Mouse (Mus musculus): ENCODE results near the gene Pabpc4l. TPM values are rescaled to one million over a fixed set of nuclear protein-coding genes. Genes with fewer than 3 reads are reported as not detected.
"Not testable (repeated sequence)": the region's sequence is repeated elsewhere in the genome, so short reads cannot be mapped to it uniquely, and the experiment has no call there.

Pabpc4l gene
- total RNA-seq (2017): not detected in 3 replicates

DNA sequence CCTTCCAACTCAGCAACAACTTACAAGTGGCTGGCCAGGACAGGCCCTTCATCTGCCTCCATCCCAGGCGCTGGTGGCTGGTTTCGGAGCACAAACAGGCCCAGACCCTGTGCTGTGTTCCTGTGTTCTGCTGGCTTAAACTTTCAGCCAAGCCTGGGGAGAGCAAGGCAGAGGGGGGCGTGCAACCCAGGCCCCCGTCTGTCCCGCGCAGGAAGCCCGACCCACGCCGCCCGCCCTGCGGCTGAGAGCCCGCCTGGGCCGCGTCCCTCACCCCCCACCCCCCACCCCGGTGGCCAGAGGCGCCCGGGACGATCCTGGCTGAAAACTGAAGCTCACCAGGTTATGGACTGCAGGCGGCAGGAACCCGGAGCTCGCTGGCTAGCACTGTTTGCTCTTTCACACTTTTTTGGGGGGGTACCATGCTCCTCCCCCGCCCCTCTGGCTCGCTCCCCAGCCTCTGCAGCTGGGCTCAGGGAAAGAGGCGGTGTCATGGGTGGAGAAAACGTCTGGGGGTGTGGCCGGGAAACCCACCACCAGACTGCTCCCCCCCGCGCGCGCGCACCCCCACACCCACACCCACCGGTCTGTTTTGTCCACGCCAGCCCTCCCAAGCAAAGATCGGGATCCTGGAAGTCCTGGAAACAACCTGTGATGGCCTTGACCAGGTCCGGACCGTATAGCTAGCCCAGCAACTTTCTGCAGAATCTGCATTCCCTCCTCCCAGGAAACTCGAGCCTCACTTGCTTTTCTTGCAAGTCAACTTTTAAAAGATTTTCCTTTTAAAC, at the start of gene Pabpc4l:
Pabpc4l (minus strand) TSS at position 739 of the 785 bp plus-strand sequence.
- no peak for ATAC-seq (replicated peaks; ENCODE audit: insufficient number of reproducible peaks, low FRiP score, low TSS enrichment, poor library complexity, severe bottlenecking)

DNA sequence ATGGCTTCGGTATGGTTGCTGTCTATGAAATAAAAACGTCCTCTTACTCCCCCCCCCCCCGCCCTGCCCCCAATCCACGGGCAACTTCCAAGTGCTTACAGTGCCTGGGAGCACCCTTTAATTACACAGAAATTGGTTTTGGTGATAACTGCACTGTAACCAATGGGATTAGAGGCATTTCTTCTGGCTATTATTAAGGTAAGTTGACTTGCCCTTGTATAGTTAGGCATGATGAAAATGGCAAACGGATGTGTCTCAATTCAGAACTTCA, 42.9 kb upstream of the Pabpc4l start:
- ATAC-seq (replicated peaks; ENCODE audit: insufficient number of reproducible peaks, low FRiP score, low TSS enrichment, poor library complexity, severe bottlenecking): no peak

DNA sequence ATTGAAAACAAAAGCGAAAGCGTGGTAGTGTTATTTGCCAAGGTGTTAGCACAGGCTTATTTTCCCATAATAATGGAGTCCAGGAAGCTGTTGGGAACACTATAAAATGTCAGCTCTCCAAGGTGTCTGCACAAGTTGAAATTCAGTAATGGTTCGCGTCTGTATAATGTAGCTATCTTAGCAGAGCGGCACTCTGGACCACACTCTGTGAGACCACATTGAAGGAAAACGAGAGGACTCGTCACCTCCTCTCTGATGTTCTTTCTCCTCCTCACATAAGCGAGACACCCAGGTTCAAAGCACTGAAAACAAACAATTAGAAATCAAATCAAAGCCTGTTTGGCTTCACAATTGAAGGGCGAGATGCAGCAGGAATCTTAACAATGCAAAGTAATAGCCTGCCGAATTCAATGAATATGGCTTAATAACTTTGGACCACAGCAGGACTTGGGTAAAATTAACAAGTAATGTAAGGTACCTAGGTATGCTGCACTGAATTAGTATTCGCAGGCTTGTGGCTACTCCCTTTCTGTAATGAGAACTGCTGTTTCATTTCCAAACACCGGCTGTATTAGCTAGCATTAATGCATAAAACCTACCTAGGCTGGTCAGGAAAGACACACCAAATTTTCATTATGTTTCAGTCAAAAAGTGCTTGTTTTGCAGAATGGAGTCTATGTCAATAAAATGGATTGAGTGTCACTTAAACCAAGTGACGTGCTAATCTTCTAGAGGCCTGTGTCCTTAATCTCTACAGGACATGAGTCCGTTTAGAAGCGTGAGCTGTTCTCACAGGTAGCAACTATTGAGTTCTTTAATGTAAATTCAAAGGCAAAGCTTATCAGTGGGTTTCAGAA, 42.3 kb upstream of the Pabpc4l start:
- ATAC-seq (replicated peaks; ENCODE audit: insufficient number of reproducible peaks, low FRiP score, low TSS enrichment, poor library complexity, severe bottlenecking): no peak

DNA sequence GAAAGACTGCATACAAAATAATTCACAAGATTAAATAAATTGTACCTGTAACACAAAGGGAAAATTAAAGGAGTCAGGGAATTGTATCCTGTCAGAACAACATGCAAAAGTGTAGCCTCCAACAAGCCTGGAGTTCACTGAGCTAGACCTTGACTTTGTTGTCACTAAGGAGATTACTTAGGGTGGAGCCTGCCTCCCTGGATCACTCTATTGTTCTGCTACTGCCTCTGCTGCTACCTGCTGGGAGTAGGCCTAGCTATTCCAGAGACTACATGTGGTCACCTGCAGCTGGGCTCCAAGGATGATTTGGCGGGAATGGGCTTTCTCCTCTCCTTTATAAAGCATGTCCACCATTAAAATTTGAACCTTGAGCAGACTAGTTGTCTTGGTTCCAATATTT, 38.1 kb upstream of the Pabpc4l start:
- ATAC-seq (replicated peaks; ENCODE audit: insufficient number of reproducible peaks, low FRiP score, low TSS enrichment, poor library complexity, severe bottlenecking): not testable (repeated sequence)

DNA sequence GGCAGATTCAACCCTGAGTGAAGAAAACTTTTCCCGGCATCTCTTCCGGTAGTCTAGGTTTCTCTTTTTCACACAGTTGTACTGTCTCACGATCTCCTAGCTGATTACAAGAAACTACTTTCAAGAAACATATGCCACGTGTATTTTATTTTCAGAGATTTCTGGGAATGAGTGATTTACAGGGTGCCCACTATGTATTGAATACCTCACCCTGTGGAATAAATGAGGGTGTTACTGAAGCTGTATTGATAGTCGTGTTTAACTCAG, 180 bp upstream of the Pabpc4l start:
- no peak for ATAC-seq (replicated peaks; ENCODE audit: insufficient number of reproducible peaks, low FRiP score, low TSS enrichment, poor library complexity, severe bottlenecking)

DNA sequence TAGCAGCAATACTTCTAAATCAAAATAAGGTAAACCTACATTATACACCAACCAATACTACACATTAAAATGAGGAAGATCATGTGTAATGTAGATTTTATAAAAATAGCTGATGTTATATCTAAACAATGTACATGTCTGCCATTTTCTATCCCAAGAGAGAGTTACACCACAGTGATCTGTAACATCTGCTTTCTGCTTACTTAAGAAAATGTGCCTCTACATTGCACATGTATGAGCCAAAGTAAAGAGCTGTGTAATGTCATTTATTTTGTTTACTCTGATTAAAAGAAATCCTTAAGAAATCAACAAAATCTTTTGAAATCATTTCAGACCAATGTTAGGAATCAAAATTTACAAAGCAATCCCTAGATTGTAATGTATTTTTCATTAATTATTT, 16.6 kb downstream of the Pabpc4l start:
- no peak for ATAC-seq (replicated peaks; ENCODE audit: insufficient number of reproducible peaks, low FRiP score, low TSS enrichment, poor library complexity, severe bottlenecking)
